Mouse (Mus musculus): ENCODE results near the gene Zfand2a.

The Zfand2a gene

GRCm38 (mm10) chr5:139429818-139430341, 54.5 kb downstream of the Zfand2a start:
- DNase-seq (ENCODE audit: low spot score in 2 of 2): peak in 1 of 2 experiments; percentile 54

- DNase-seq (ENCODE audit: low spot score in 2 of 2): peak in 1 of 2 experiments; percentile 41
Measured at GRCm38 (mm10) chr5:139427989-139428388, 56.4 kb downstream of the Zfand2a start.

GRCm38 (mm10) chr5:139427001-139427400, 57.3 kb downstream of the Zfand2a start:
- DNase-seq (ENCODE audit: low spot score in 2 of 2): peak in 1 of 2 experiments; percentile 41

DNA sequence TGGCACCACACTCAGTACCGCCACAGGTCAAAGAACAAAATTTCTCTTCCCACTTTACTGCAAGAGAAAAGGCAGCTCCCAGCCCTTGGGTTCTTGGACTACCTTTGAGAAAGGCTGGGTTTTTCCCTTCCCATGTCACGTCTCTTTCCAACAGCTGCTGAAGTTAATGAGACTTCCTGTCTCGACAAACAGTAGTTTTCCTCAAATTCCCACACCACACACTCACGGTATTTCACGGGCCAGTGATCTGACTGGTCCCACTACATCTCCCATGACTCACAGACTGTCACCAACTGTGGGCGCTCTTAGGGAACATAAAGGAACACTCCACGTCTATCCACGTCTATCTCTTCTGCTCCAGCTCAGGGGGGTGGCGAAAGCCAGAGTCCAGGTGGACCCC, 59.2 kb downstream of the Zfand2a start:
- no peak for DNase-seq (ENCODE audit: low spot score in 2 of 2)

GRCm38 (mm10) chr5:139423026-139423865, 61.1 kb downstream of the Zfand2a start, which contains the start of gene Gper1:
Gene Gper1, plus strand, starts transcription at chr5:139423151.
- DNase-seq (ENCODE audit: low spot score in 2 of 2): peak; percentile 81 to 82
